Mouse (Mus musculus) inflammation-experienced regulatory T-cells, adult 6 months (primary cell): Measurements from ENCODE around the gene Otog. TPM values are rescaled to one million over a fixed set of nuclear protein-coding genes. Genes with fewer than 3 reads are reported as not detected.

Experiments used
- polyA plus RNA-seq, 3 experiments: library from polyadenylated mRNA; unstranded; fragments of 100-300 nt; shearing (Covaris generic); gene quantifications; one replicate each; pipeline ENCODE4 v1.2.1; 2017

Gene Otog
- polyA plus RNA-seq, 3 experiments from 2014 or later, result not detected

Other genes with a start within 250 kb of the Otog start
- not detected for gene Abcc6, start 210.7 kb upstream of the Otog start, polyA plus RNA-seq
- gene Nomo1, start 207.3 kb upstream of the Otog start, polyA plus RNA-seq, result 10 to 100 TPM; 18.2 to 22.0 (median 21.4) TPM
- not detected for gene Kcnj11, start 140.2 kb upstream of the Otog start, polyA plus RNA-seq
- not detected for gene Abcc8, start 61.0 kb upstream of the Otog start, polyA plus RNA-seq
- not detected for gene Ush1c, start 2.5 kb upstream of the Otog start, polyA plus RNA-seq
- gene Myod1, start 135.5 kb downstream of the Otog start, polyA plus RNA-seq, result not detected
- gene Kcnc1, start 155.5 kb downstream of the Otog start, polyA plus RNA-seq, result under 1 TPM in 1 of 3 experiments, not detected in 2; 0.16 TPM